Mouse (Mus musculus) gastrocnemius, postnatal 14 days (tissue): ENCODE measurements around the gene Hivep3. TPM values are rescaled to one million over a fixed set of nuclear protein-coding genes. Genes with fewer than 3 reads are reported as not detected.

Experiments
- DNase-seq: peaks from one replicate; pipeline ENCODE4 v3.0.0; 2021; ENCODE audit warnings: mixed read lengths
- intact Hi-C: fragments of 180-260 bp; cut with DNase I; formaldehyde crosslinking; loops from one replicate; pipeline ENCODE4 v1.15.1; 2025; ENCODE audit warnings: low total_unique reads
- total RNA-seq, 2 experiments: library from RNA; stranded (reverse); gene quantifications; 2 replicates each; pipeline ENCODE4 v1.2.3; 2021

Gene Hivep3
- total RNA-seq, 2 experiments from 2014 or later, result 2.9 to 3.0 TPM

DNA sequence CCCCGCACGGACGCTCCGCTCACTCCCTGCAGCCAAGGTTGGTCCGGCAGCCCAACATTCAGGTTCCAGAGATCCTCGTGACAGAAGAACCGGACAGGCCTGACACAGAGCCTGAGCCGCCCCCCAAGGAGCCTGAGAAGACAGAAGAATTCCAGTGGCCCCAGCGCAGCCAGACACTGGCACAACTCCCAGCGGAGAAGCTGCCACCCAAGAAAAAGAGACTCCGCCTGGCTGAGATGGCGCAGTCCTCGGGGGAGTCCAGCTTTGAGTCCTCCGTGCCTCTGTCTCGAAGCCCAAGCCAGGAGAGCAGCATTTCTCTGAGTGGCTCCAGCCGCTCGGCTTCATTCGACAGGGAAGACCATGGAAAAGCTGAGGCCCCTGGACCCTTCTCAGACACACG lies 363.4 kb downstream of the Hivep3 start:
- intact Hi-C loops, result no loop called here
- no peak for DNase-seq

DNA sequence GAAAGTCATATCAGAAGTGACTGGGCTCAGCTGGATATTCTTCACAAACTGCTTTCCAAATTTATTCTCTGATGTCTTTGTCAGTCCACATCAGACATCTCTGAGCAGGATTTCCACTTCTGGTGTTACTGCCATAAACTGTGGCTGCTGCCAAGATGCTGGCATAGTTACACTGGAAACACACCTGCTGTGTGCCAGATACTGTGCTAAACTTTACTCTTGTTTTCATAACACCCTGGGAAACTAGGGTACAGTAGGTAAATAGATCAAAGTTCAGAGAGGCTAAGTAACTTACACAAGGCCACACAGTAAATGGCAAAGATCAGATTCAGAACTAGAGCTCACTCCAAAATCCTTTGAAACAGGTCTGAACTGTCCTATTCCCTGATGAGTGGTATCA lies 367.6 kb downstream of the Hivep3 start:
- DNase-seq, result no peak
- intact Hi-C loops, result loop anchor here (5.0 kb wide), 1 partner anchor 179 kb away; no protein-coding TSS in a partner anchor

DNA sequence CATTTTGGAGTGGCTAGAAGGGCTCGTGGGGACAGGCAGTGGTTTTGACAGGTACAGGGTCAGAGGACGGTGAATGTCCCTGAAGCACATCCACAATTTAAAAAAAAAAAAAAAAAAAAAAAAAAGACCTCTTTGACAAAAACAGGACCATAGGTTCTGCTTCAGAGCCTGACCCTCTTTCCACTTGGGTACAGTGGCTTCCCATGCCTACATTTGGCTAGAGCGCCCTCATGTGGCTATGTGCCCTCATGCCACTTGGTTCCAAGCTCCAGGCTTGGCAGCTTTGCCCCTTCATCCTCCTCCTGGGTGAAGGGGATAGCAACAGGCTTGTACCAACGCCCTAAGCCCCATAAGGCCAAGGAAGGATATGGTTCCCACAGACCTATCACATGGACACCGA lies 371.0 kb downstream of the Hivep3 start:
- intact Hi-C loops, result loop anchor here (5.0 kb wide), 1 partner anchor 182 kb away; no protein-coding TSS in a partner anchor
- DNase-seq, result peak; percentile 70

DNA sequence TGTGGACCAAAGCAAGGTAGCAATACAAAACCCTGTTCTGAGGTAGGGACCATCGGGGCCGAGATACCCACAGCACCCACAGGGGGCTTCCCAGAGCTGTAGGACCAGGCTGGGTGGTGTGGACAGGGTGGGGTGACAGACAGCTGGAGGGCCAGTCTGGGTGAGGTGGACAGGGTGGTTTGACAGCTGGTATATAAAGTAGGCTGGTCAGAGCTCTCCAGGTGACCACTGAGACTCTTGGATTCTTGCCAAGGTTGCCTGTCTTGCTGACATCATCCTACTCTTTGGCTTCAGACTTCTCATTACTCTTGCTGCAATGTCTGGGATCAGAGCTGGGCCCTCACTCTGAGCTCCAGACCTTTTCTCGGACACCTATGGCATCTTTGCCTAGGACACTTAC lies 372.8 kb downstream of the Hivep3 start:
- intact Hi-C loops, result no loop called here
- no peak for DNase-seq

DNA sequence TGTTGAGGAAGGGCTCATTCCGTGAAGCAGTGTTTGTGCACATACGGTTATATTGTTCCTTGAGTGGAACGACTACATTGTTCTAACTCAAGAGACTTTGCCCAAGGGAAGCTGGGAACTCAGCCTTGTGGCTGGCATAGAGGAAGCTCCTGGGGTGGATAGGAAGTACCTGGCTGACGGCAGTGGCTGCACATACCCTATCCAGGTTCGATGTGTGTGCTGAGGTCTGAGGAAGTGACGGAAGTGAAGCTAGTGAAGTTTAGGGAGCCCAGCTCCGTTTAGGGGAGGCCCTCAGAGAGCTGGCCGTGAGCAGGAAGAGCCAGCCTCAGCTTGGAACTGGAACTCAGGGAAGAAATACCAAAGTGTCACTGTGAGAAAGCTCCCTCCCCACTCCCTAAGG lies 374.2 kb downstream of the Hivep3 start:
- no peak for DNase-seq
- intact Hi-C loops, result no loop called here

DNA sequence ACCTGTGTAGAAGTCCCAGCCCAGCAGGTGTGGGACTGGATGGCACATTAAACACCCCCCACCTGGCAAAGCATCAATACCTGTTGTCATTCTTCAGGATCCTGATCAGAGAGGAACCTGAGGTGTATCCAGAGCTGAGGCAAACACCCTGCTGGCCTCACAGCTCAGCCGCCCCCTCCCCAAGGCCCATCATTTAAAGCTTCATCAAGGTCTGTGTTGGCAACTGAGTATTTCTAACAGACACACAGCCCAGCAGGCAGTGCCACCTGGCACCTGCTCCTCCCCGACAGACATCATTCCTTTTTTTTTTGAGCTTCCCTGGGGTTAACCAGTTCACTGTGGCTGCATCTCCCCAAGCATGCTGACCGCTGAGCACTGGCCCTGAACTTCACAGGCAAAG lies 381.9 kb downstream of the Hivep3 start:
- DNase-seq, result no peak
- intact Hi-C loops, result no loop called here

DNA sequence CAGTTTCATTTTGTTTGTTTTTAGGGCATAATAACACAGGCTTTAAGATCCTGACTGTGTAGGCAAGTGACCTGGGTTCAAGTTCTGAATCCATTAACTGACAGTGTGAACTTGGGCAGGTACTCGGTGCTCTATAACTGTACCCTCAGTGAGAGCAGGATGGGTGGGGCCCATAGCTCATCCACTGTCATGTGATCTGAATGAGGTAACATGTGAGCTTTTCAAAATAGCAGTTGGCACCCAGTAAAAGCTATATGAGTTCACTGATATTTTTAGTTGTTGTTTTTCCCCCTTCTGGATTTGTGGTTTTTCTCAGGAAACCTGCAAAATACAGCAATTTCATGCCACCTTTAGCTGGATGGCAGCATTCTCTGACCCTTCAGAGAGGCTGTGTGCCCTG lies 382.7 kb downstream of the Hivep3 start:
- intact Hi-C loops, result no loop called here
- no peak for DNase-seq

DNA sequence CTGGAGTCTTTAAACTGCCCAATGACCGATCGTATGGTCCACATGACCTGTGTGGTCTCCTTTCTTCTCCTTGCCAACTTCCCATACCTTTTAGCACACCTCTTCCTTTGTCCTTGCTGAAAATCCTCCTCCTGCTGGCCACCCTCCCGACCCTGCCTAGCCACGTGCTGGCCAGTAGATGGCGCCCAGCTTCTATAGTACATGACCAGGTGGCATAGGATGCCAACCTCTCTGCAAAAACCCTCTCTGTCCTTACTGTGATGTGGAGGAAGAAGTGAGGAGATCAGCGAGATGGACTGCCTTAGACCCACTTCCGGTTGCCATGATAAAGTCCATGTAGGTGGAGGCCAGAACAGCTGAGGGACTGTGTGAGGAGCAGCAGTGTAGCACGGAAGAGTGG lies 386.7 kb downstream of the Hivep3 start:
- DNase-seq, result peak; percentile 66
- intact Hi-C loops, result no loop called here

DNA sequence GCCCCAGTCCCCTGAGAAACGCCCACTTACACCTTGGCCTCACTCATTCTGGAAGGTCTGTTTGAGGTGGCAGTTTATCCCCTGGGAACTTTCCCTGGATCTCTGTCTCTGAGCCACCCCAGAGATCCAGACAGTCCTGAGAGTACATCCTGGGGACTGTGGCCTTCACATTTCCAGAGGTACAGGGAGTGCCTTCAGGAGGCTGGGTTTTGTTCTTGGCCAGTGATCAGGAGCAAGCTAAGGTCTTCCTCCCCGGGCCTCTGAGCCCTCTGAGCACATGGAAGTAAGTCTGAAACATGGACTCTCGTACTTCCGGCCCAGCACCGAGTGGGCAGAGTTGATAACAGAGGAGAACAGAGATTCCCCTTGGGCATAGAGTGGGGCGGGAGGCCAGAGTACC lies 391.1 kb downstream of the Hivep3 start:
- intact Hi-C loops, result no loop called here
- no peak for DNase-seq

DNA sequence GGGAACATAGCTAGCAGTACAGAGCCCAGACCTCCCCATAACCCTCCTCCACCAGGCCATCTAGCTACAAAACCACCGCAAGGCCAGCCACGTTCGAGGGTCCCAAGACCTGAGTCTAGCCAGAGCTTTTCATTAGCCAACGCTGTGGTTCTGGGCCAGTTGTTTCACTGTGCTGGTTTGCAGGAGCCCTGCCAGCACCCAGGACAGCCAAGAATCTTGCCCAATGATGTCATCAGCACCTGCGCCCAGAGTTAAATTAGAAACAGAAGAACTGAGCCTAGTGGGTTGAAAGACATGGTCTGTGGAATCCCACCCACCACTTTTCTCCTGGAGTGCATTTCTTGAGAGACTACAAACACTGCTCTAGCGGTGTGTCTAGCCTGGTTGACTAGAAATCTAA lies 392.5 kb downstream of the Hivep3 start:
- DNase-seq, result peak; percentile 58
- intact Hi-C loops, result no loop called here

DNA sequence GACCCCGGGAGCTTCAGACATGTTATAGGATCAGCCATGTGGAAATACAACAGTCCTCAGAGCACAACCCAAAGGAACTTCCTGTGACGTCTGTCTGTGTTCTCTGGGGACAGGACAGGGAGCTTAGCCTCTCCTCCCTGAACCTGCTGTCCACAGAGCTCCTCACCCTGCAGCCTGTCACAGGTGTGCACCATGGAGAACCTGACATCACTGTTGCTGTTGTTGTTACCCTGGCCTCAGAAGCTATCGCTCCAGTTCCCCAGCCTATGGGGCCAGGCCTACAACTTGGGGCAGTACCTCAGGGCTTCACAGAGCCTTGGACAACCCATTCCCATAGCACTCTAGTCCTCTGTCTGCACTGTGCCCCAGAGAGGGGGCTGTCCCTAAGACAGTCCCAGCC lies 393.7 kb downstream of the Hivep3 start:
- intact Hi-C loops, result no loop called here

DNA sequence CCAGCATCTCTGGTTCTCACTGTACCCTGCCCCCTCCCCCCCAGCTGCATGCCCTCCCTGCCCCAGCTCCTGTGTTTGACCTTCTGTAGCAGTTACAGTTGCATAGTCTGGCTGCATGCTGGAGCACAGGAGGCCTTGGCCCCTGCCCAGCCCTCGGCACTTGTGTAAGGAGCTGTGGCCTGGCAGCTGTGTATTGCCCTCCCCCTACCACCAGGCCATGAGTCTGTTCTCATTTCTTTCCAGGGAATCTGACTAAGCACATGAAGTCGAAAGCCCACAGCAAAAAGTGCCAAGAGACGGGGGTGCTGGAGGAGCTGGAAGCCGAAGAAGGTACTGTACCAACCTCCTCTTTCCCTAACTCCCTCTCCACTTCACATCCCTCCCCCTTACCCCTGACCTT lies 394.4 kb downstream of the Hivep3 start:
- intact Hi-C loops, result no loop called here
- DNase-seq, result peak; percentile 65

More for the DNA sequence above, 393.7 kb downstream of the Hivep3 start:
- no peak for DNase-seq

DNA sequence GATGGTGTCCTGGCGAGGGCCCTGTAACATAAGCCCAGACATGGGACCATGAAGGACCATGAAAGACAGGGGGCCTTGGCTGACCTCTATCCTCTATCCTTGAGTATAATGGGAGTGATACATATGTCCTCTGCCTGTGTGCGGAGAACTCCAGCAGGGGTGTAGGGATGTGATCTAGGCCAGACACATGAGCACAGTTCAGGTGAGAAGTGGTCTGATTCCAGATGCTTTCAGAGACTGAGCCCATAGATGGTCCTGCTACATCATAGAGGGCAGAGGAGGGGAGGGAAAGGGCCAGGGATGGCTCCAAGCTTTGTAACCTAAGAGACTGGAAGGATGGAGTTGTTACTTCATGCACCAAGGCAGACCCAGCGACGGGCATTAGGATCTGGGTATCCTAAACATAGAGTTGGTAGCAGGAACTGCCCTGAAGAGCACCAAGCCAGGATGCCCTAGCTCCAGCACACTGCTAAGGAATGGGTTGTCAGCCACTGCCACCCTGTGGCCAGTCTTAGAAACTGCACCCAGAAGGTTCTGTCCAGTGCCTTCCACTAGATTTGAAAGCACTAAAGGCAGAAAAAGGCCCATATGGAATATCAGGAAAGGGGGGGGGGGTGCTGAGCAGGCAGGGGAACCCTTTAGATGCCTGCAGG lies 395.8 kb downstream of the Hivep3 start:
- intact Hi-C loops, result no loop called here
- DNase-seq, result peak; percentile 57

DNA sequence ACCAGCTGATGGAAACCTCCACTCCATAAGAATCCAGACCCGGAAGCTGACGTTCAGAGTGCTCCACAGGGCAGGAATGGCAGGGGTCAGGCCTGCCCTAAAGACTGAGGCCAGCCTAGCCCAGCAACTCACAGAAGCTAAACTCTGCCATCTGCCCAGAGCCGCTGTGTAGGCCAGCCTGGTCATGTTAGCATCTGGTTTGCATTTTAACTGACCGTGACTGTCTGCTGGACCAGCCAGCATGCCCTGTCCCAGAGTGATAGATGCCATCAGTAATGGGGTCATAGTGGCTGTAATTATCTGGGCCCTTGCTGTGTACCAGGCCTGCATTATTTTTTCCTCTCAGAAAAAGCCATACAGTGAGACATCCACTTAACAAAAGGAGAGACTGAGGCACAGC lies 397.3 kb downstream of the Hivep3 start:
- no peak for DNase-seq
- intact Hi-C loops, result no loop called here

DNA sequence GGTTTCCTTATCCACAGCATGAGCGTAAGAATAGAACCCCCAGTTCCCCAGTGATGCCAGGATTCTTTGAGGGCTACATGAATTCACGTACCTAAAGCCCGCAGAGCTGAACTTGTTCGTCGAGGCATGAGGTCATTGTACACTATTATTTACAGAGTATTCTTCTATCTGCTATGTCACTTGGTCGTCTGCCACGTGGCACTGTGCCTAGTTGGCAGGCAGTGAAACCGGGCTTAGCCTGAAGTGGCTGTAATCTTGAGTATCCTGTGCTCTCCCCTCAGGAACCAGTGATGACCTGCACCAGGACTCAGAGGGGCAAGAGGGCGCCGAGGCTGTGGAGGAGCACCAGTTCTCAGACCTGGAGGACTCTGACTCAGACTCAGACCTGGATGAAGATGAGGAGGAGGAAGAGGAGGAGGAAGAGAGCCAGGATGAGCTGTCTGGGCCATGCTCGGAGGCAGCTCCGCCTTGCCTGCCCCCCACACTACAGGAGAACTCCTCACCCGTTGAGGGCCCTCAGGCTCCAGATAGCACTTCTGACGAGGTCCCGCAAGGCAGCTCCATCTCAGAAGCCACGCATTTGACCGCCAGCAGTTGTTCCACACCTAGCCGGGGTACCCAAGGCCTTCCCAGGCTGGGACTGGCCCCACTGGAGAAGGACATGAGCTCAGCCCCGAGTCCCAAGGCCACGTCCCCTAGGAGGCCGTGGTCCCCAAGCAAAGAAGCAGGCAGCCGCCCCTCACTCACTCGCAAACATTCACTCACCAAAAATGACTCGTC lies 398.0 kb downstream of the Hivep3 start:
- peak; percentile 64 for DNase-seq
- intact Hi-C loops, result no loop called here

DNA sequence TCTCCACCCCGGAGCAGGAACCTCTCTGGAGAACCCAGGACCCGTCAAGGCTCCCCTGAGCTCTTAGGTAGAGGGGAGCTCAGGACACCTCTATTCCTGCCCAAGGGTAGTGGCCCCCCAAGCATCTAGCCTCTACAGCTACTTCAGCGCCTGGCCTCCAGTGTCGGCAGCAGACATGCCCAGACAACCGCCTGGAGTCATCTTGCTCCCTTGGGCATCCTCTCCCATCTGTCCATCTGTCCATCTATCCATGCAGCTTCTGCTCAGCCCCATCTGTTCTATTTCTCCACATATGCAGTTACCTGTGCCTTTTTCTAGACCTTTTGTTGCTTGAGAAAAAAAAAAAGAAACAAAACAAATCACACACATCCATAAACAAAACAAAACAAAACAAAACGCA lies 400.6 kb downstream of the Hivep3 start:
- no peak for DNase-seq
- intact Hi-C loops, result no loop called here

DNA sequence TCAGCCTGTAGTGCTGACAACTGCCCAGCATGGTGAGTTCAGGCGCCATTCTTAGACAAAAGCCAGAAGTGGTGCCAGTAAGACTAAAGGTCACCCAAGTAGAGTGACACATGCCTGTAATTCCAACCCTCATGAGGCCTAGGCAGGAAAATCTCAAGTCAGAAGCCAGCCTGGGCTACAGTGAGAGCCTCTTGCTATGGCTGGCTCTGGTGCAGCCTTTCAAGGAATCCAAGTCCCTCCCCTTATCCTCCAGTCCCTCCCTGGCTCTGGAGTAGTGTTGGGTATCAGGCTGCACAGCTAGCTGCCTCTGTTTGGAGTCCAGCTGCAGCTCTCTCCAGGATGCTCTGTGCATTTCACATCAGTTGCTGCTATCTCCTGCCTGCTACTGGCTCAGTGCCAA lies 408.2 kb downstream of the Hivep3 start:
- DNase-seq, result no peak
- intact Hi-C loops, result no loop called here

DNA sequence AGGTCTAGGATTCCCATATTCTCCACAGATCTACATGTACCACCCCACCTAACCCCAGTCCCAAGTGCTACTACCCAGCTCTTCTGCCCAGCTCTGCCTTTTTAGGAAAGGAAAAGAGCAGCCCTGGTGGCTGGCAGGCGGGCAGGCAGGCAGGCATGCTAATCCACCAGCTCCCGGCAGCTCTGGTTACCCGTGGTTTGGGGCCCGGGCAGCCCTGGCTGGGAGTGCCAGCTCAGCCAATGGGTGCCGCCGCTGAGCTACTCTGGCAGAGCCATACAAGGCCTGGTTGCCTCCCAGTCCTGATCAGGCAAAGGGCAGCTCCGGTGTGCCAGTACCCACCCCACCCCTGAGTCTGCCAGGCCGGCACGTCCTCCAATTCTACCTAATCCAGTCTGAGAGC lies 409.3 kb downstream of the Hivep3 start:
- DNase-seq, result peak; percentile 70
- intact Hi-C loops, result no loop called here

DNA sequence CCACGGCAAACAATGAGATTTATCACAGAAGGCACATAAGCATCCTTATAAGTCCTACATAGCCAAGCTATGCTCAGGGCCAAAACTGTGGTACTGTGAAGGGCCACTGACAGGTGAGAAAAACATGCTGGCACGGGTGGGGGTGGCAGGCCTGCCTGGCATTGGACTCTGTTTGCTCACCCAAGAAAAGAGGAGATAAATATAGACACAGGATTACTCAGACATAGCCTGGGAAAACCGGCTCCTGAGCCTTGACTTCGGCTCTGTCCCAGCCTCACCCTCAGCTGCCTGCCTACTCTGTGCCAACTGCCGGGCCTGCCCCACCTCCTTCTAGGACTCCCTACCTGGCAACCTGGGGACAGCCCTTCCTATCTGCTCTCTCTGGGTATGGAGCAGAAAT lies 410.8 kb downstream of the Hivep3 start:
- peak; percentile 59 for DNase-seq
- intact Hi-C loops, result no loop called here

DNA sequence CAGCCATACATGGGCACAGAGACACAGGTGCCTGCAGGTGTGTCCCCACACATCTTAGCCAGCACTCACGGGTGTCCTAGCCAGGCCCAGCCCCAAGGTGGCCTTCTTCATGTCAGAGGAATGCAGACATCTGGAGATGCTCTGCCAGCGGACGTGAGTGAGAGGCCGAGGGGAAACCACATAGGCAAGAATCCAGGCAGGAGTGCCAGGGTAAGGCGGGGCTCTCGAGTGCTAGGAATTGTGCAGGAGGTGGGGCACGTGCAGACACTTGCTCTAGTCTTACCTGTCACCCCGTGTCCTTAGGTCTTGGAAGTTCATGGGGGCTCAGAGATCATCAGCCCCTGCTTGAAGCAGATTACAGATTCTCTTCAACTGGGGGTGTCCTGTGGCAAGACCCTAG lies 412.3 kb downstream of the Hivep3 start:
- DNase-seq, result no peak
- intact Hi-C loops, result no loop called here
